Mouse (Mus musculus): ENCODE measurements around the gene Nckap5l. TPM values are rescaled to one million over a fixed set of nuclear protein-coding genes. Genes with fewer than 3 reads are reported as not detected.

Nckap5l gene
- polyA plus RNA-seq, 1 experiment from 2014 or later, result 14.4 TPM

DNA sequence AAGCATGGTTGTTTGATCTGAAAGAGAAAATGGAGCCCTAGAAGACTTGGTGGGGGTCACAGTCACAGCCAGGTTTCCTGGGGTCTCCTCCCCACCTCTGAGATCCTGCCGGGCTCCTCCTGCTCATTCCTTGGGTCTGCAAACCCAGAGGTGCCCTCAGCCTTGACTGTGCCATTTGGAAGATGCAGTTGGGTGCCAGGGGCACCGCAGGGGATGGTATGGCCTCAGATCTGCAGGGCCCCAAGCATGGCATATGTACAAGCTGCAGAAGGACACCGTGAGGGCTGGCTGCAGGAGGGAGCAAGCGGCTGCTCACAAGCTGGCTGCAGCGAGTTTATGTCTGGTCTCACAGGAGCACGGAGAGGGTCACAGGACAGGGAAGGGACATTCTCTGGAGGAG is 42.2 kb upstream of the Nckap5l start:
- Histone ChIP-seq H3K9ac (no peak overlapping the region), H3K27ac (ENCODE audit: low read depth) (no peak overlapping the region), H3K4me3 (ENCODE audit: low read depth, low read length) (no peak overlapping the region), H3K36me3 (ENCODE audit: insufficient read depth) (no peaks in the 10 kb centered on the region), H3K9me3 (ENCODE audit: low read depth, low read length) (no peaks in the 10 kb centered on the region), H3K4me2 (no peak overlapping the region), H3K4me1 (ENCODE audit: insufficient read depth) (peaks cover 31% of the 10 kb centered on the region), H3K27me3 (ENCODE audit: insufficient read depth, low read length) (no peaks in the 10 kb centered on the region)
- no peak for DNase-seq
- 27% methylated on average over 6 of the region's 6 CpGs for WGBS
- no peak for ATAC-seq (ENCODE audit: insufficient read depth)
- no peak for TF ChIP-seq CTCF (IDR thresholded peaks at IDR 0.05; ENCODE audit: low read depth)

GRCm38 (mm10) chr15:99498781-99499180 is 41.2 kb upstream of the Nckap5l start:
- Histone ChIP-seq H3K4me2 (no peak overlapping the region), H3K4me1 (ENCODE audit: insufficient read depth) (peaks cover 29% of the 10 kb centered on the region), H3K36me3 (ENCODE audit: insufficient read depth) (no peaks in the 10 kb centered on the region), H3K9ac (no peak overlapping the region), H3K9me3 (ENCODE audit: low read depth, low read length) (no peaks in the 10 kb centered on the region), H3K27ac (ENCODE audit: low read depth) (no peak overlapping the region), H3K4me3 (ENCODE audit: low read depth, low read length) (no peak overlapping the region), H3K27me3 (ENCODE audit: insufficient read depth, low read length) (no peaks in the 10 kb centered on the region)
- no peak for TF ChIP-seq CTCF (IDR thresholded peaks at IDR 0.05; ENCODE audit: low read depth)
- peak; percentile 52 for DNase-seq
- 34% methylated on average over 4 of the region's 4 CpGs for WGBS
- peak; percentile 19; the same call in 1 of the 2 replicates for ATAC-seq (ENCODE audit: insufficient read depth)

DNA sequence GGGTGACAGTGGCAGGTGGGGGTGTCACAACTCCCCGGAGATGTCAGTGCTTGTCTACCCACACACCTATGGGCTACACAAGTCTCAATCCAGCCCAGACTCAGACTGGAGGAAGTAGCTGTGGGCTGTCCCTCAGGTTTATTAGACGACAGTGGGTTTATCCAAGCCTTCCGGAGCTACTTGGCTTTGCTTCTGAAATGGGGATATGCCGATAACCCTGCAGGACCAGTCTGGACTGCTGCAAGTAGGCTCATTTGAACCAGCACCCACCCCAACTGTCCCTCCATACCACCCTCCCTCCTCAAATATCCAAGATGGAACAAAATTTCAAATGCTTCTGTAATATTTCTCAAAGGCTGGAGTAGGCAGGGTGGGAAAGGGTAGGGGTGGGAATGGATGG is 40.8 kb upstream of the Nckap5l start:
- H3K4me2 ChIP-seq, result no peak overlapping the region
- no peak for TF ChIP-seq CTCF (IDR thresholded peaks at IDR 0.05; ENCODE audit: low read depth)
- H3K36me3 ChIP-seq (ENCODE audit: insufficient read depth), result no peaks in the 10 kb centered on the region
- 52% methylated on average over 4 of the region's 4 CpGs for WGBS
- peak; percentile 13; the same call in 1 of the 2 replicates for ATAC-seq (ENCODE audit: insufficient read depth)
- H3K9me3 ChIP-seq (ENCODE audit: low read depth, low read length), result no peaks in the 10 kb centered on the region
- no peak overlapping the region for H3K4me3 ChIP-seq (ENCODE audit: low read depth, low read length)
- no peak overlapping the region for H3K9ac ChIP-seq
- H3K4me1 ChIP-seq (ENCODE audit: insufficient read depth), result peaks cover 29% of the 10 kb centered on the region
- H3K27ac ChIP-seq (ENCODE audit: low read depth), result no peak overlapping the region; the same call in 1 of the 2 replicates
- no peak for DNase-seq
- H3K27me3 ChIP-seq (ENCODE audit: insufficient read depth, low read length), result no peaks in the 10 kb centered on the region

DNA sequence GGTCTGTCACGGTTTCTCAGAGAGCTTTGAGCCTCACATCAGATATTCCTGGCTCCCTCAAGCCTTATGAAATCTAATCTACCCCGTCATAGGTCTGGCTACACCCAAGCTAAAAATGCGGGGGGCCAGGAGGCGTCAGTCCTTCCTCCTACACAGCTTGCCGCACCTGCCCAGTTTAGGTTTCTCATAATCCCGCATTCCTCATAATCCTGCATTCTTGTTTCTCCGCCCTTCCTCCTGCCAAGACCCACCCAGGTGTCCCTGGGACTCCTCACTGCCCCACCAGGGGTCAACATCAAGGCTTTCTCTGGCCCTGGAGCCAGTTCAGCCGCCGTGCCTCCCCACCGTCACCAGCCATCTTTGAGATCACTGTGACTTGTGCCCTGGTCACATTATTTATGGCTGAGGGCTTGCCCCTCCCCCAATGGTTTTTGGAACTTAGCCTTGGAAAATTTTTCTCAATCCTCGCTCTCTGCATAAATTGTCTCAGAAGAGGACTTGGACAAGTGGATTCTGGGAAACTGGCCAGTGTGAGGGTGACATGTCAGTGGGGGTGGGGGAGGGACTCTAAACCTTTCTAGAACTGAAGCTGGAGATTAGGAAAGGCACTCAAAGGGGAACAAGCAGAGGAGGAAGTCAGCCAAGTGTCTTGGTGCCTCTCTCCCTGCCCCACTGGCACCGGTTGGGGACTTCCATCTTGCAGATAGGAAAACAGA is 40.1 kb upstream of the Nckap5l start:
- no peaks in the 10 kb centered on the region for H3K36me3 ChIP-seq (ENCODE audit: insufficient read depth)
- no peaks in the 10 kb centered on the region for H3K9me3 ChIP-seq (ENCODE audit: low read depth, low read length)
- DNase-seq (peak; percentile 91), ATAC-seq (ENCODE audit: insufficient read depth) (peak; percentile 37)
- H3K9ac ChIP-seq, result no peak overlapping the region
- H3K27me3 ChIP-seq (ENCODE audit: insufficient read depth, low read length), result no peaks in the 10 kb centered on the region
- no peak overlapping the region for H3K4me3 ChIP-seq (ENCODE audit: low read depth, low read length)
- H3K4me1 ChIP-seq (ENCODE audit: insufficient read depth), result peaks cover 29% of the 10 kb centered on the region
- H3K27ac ChIP-seq (ENCODE audit: low read depth), result peak overlapping the region; percentile 50
- TF ChIP-seq CTCF (IDR thresholded peaks at IDR 0.05; ENCODE audit: low read depth), result no peak
- H3K4me2 ChIP-seq, result peak overlapping the region; percentile 25
- 32% methylated on average over 12 of the region's 12 CpGs for WGBS

GRCm38 (mm10) chr15:99497061-99497460 is 39.5 kb upstream of the Nckap5l start:
- Histone ChIP-seq H3K4me1 (ENCODE audit: insufficient read depth) (peaks cover 29% of the 10 kb centered on the region), H3K4me2 (peak overlapping the region; percentile 25), H3K9me3 (ENCODE audit: low read depth, low read length) (no peaks in the 10 kb centered on the region), H3K36me3 (ENCODE audit: insufficient read depth) (no peaks in the 10 kb centered on the region), H3K27ac (ENCODE audit: low read depth) (peak overlapping the region; percentile 50; the same call in 1 of the 2 replicates), H3K27me3 (ENCODE audit: insufficient read depth, low read length) (no peaks in the 10 kb centered on the region), H3K4me3 (ENCODE audit: low read depth, low read length) (no peak overlapping the region), H3K9ac (no peak overlapping the region)
- peak; percentile 90 for TF ChIP-seq CTCF (IDR thresholded peaks at IDR 0.05; ENCODE audit: low read depth)
- peak; percentile 29 for ATAC-seq (ENCODE audit: insufficient read depth)
- 8% methylated on average over 4 of the region's 4 CpGs for WGBS
- DNase-seq, result peak; percentile 87

- no peak for TF ChIP-seq CTCF (IDR thresholded peaks at IDR 0.05; ENCODE audit: low read depth)
- H3K4me3 ChIP-seq (ENCODE audit: low read depth, low read length), result no peak overlapping the region
- 55% methylated on average over 6 of the region's 6 CpGs for WGBS
Observed at GRCm38 (mm10) chr15:99484745-99485144, 27.2 kb upstream of the Nckap5l start.

GRCm38 (mm10) chr15:99475814-99476213 is 18.3 kb upstream of the Nckap5l start:
- DNase-seq, result no peak
- H3K36me3 ChIP-seq (ENCODE audit: insufficient read depth), result peaks cover under 1% of the 10 kb centered on the region; the same call in 1 of the 2 replicates

More at GRCm38 (mm10) chr15:99484745-99485144, 27.2 kb upstream of the Nckap5l start:
- H3K4me1 ChIP-seq (ENCODE audit: insufficient read depth), result no peaks in the 10 kb centered on the region
- H3K27ac ChIP-seq (ENCODE audit: low read depth), result no peak overlapping the region
- DNase-seq (no peak), ATAC-seq (ENCODE audit: insufficient read depth) (no peak)
- H3K9me3 ChIP-seq (ENCODE audit: low read depth, low read length), result no peaks in the 10 kb centered on the region
- H3K9ac ChIP-seq, result no peak overlapping the region
- 0 out of 2 replicates have a peak, but pooled peaks cover 4% of the 10 kb centered on the region for H3K27me3 ChIP-seq (ENCODE audit: insufficient read depth, low read length)
- H3K4me2 ChIP-seq, result no peak overlapping the region
- no peaks in the 10 kb centered on the region for H3K36me3 ChIP-seq (ENCODE audit: insufficient read depth)

More at GRCm38 (mm10) chr15:99475814-99476213, 18.3 kb upstream of the Nckap5l start:
- no peak for ATAC-seq (ENCODE audit: insufficient read depth)
- Histone ChIP-seq H3K27me3 (ENCODE audit: insufficient read depth, low read length) (no peaks in the 10 kb centered on the region), H3K4me2 (no peak overlapping the region), H3K9ac (no peak overlapping the region), H3K4me1 (ENCODE audit: insufficient read depth) (0 out of 2 replicates have a peak, but pooled peaks cover 3% of the 10 kb centered on the region), H3K4me3 (ENCODE audit: low read depth, low read length) (no peak overlapping the region), H3K27ac (ENCODE audit: low read depth) (no peak overlapping the region), H3K9me3 (ENCODE audit: low read depth, low read length) (no peaks in the 10 kb centered on the region)
- TF ChIP-seq CTCF (IDR thresholded peaks at IDR 0.05; ENCODE audit: low read depth), result no peak
- WGBS, result 78% methylated on average over 1 of the region's 1 CpGs
